Mouse (Mus musculus) heart, embryonic 13.5 days (tissue): Measurements from ENCODE around the gene Neurl4. TPM values are rescaled to one million over a fixed set of nuclear protein-coding genes. Genes with fewer than 3 reads are reported as not detected.
A peak's percentile ranks its signal among the peaks of the same experiment; 100 is the strongest.

Experiments used
- ATAC-seq: fragments of 200-750 bp; cut with Nextera tagmentation; 2 replicates; pipeline ENCODE4 v1.8.0; 2017; ENCODE audit warnings: moderate TSS enrichment; ENCODE audit not compliant: insufficient number of reproducible peaks, low FRiP score, low TSS enrichment; ENCODE audit errors: extremely low read depth
- H3K27ac ChIP-seq: fragments of 300-500 bp; sonication (generic); replicated peaks from 2 replicates; pipeline ENCODE4 v1.5.1; 2015; ENCODE audit warnings: moderate library complexity, mild to moderate bottlenecking, inconsistent platforms
- H3K27me3 ChIP-seq: fragments of 300-500 bp; sonication (generic); replicated peaks from 2 replicates; pipeline ENCODE4 v1.6.1; 2015; ENCODE audit warnings: mild to moderate bottlenecking, inconsistent platforms
- H3K36me3 ChIP-seq: fragments of 300-500 bp; sonication (generic); 2 replicates; pipeline ENCODE4 v1.6.1; 2015; ENCODE audit warnings: mild to moderate bottlenecking, inconsistent platforms
- H3K4me1 ChIP-seq: fragments of 300-500 bp; sonication (generic); 2 replicates; pipeline ENCODE4 v1.6.1; 2015; ENCODE audit warnings: inconsistent platforms
- H3K4me2 ChIP-seq: fragments of 300-500 bp; sonication (generic); 2 replicates; pipeline ENCODE4 v1.6.1; 2015; ENCODE audit warnings: inconsistent platforms, mild to moderate bottlenecking, moderate library complexity
- H3K4me3 ChIP-seq: fragments of 300-500 bp; sonication (generic); 2 replicates; pipeline ENCODE4 v1.5.1; 2015; ENCODE audit warnings: moderate library complexity, mild to moderate bottlenecking, inconsistent platforms
- H3K9ac ChIP-seq: fragments of 300-500 bp; sonication (generic); 2 replicates; pipeline ENCODE4 v1.6.1; 2015; ENCODE audit warnings: inconsistent platforms, mild to moderate bottlenecking, moderate library complexity
- H3K9me3 ChIP-seq: fragments of 300-500 bp; sonication (generic); 2 replicates; pipeline ENCODE4 v1.6.1; 2016; ENCODE audit warnings: inconsistent platforms
- WGBS: fragments of 180-500 bp; shearing (Covaris S2); methylation state at CpG from one replicate; pipeline ENCODE4 v1.1.7; 2015; ENCODE audit warnings: mixed read lengths; 5-methylcytosine and 5-hydroxymethylcytosine counted together
- polyA plus RNA-seq: library from polyadenylated mRNA; unstranded; fragments of >200 nt; fragmentation: Nextera tagmentation; extraction: Ambion mirVana; gene quantifications from 2 replicates; pipeline ENCODE4 v1.2.1, GENCODE M21; 2015

Neurl4 gene
- polyA plus RNA-seq, 1 experiment from 2014 or later: 7.8 TPM

DNA sequence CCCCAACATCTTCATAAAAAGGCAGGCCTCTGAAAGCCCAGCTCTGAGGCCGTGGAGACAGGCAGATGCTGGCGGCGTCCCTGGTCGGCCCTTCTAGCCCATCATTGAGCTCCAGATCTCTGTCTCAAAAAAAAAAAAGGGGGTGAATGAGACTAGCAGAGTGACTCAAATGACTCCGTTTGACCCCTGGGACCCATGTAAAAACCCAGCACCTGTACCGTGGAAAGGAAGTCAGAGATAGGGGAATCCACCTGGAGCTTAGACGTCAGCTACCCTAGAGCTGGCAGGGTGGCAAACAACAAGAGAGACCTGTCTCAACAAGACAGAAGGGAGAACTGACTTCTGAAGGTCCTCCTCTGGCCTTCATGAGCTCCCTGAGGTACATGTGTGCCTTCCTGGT, 29.1 kb upstream of the Neurl4 start:
- H3K27ac ChIP-seq: no peak overlapping the region
- ATAC-seq: no peak
- no peaks in the 10 kb centered on the region for H3K9me3 ChIP-seq
- H3K4me2 ChIP-seq: no peak overlapping the region
- no peaks in the 10 kb centered on the region for H3K27me3 ChIP-seq
- no peaks in the 10 kb centered on the region for H3K36me3 ChIP-seq
- H3K9ac ChIP-seq: no peak overlapping the region
- H3K4me1 ChIP-seq: peaks cover 17% of the 10 kb centered on the region
- 80% methylated on average over 7 of the region's 7 CpGs for WGBS
- H3K4me3 ChIP-seq: no peak overlapping the region

DNA sequence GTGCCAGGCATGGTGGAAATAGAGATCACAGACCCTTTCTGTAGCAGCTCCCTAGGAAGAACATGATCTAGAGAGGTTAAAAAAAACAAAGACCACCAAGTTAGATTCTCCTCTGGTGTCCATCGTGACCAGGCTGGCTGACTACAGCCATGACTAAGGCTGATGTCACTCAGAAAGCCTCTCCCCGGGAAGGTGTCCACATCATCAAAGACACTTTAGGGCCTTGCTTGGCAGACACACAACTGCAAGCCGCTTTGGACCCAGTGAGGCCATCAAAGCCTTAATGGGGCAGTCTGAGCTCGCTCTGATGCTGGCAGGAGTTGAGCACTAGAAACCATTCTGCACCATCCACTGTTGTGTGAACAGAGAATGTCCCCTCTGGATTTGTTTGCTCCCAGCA, 28.4 kb upstream of the Neurl4 start:
- Histone ChIP-seq H3K4me1 (peaks cover 18% of the 10 kb centered on the region), H3K27ac (no peak overlapping the region), H3K36me3 (no peaks in the 10 kb centered on the region), H3K9ac (no peak overlapping the region), H3K27me3 (no peaks in the 10 kb centered on the region), H3K9me3 (no peaks in the 10 kb centered on the region), H3K4me3 (no peak overlapping the region), H3K4me2 (no peak overlapping the region)
- no peak for ATAC-seq
- WGBS: 68% methylated on average over 4 of the region's 4 CpGs

DNA sequence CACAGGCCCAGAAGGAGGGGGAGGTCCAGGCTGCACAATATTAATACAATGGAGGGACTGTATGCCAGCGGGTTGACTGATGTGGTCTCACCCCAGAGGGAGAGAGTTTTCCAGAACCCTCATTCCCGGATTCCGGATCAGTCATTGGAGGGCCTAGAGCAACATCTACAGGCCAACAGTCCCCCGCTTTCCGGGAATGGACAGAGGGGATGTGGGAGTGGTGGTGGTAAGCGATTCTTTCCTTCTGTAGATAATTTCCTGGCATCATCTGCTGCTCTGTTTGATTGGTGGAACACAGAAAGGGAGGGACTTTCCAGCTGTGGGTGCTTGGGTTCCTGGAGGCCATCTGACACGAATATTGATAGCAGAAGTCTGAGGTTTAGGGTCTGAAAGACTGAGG, 24.7 kb upstream of the Neurl4 start:
- H3K36me3 ChIP-seq: no peaks in the 10 kb centered on the region
- peak overlapping the region; percentile 48; the same call in 1 of the 2 replicates for H3K9ac ChIP-seq
- no peaks in the 10 kb centered on the region for H3K27me3 ChIP-seq
- H3K4me3 ChIP-seq: no peak overlapping the region
- no peak overlapping the region for H3K4me2 ChIP-seq
- peaks cover 41% of the 10 kb centered on the region for H3K4me1 ChIP-seq
- ATAC-seq: no peak
- peak overlapping the region; percentile 74 for H3K27ac ChIP-seq
- 40% methylated on average over 7 of the region's 7 CpGs for WGBS
- H3K9me3 ChIP-seq: no peaks in the 10 kb centered on the region

DNA sequence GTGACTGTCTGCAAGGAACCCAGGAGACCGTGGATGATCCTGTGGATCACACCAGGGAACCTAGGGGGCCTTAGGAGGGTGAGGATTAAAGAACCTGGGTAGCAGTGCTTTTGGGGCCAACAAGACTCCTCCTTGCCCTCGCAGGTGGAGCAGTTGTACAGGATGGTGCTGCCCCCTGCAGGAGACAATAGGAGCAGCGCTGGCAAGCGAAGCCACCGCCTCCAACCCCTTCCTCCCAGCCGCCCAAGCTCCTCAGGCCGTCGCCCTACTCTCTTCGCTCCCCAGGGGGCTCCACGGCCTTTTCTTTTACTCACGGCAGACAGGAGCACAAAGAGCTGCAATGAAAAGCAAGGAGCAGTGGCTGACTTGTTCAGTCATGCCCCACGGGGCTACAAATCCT, 24.0 kb upstream of the Neurl4 start:
- H3K9ac ChIP-seq: peak overlapping the region; percentile 68
- WGBS: 3% methylated on average over 12 of the region's 12 CpGs
- peak overlapping the region; percentile 74 for H3K27ac ChIP-seq
- no peaks in the 10 kb centered on the region for H3K27me3 ChIP-seq
- H3K36me3 ChIP-seq: no peaks in the 10 kb centered on the region
- H3K4me3 ChIP-seq: peak overlapping the region; percentile 32
- H3K9me3 ChIP-seq: no peaks in the 10 kb centered on the region
- no peak for ATAC-seq
- H3K4me1 ChIP-seq: peaks cover 48% of the 10 kb centered on the region
- H3K4me2 ChIP-seq: peak overlapping the region; percentile 60

DNA sequence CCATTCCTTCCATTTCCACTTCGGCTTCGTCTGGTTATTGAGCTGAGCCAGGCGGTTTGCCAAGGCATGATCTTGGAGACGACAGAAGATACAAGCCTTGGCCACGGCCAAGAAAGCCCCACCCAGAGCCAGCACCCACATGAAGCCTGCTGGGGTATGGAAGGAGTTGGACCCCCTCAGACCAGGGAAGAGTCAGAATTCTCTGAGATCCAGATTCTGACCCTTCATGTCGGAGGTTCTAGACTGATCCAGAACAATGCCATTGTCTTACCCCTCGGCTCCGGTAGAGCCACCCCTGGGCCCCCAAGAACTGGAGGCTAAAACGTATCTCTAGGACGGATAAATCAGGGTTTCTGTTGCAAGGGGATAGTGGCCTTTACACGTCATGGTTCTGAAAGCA, 23.0 kb upstream of the Neurl4 start, which contains the start of gene Tmem95:
Gene Tmem95 (minus strand): TSS at position 141 of the 400 bp plus-strand sequence.
- Histone ChIP-seq H3K9ac (peak within 1 kb of the TSS; percentile 68), H3K4me1 (peaks cover 53% of the 10 kb centered on the region), H3K4me3 (peak within 1 kb of the TSS; percentile 32), H3K27me3 (no peaks in the 10 kb centered on the region), H3K4me2 (peak within 1 kb of the TSS; percentile 91), H3K27ac (no peak within 1 kb of the TSS), H3K36me3 (no peaks in the 10 kb centered on the region), H3K9me3 (no peaks in the 10 kb centered on the region)
- 80% methylated on average over 11 of the region's 11 CpGs for whole genome bisulfite sequencing
- no peak for ATAC-seq

DNA sequence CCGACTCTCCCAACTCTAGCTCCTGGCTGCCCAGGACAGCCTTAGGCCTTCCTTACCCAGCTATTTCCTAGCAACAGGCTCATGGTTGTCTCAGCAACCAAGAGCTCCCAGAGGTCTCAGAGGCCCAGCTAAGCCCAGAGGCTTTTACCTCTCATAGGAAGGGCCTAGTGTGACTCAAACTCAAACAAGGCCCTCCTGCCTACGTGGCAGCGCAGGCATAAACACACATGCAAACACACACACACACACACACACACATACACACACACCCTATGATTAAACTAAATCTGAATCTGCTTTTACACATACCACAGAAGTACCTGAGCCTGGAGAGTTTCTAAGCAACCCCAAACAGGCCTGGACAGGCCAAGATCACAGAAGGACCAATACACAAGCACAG, 22.5 kb upstream of the Neurl4 start:
- no peak for ATAC-seq
- Histone ChIP-seq H3K36me3 (no peaks in the 10 kb centered on the region), H3K9me3 (no peaks in the 10 kb centered on the region), H3K9ac (0 out of 2 replicates have a peak overlapping the region, but pooled peaks have one; percentile 2), H3K27me3 (no peaks in the 10 kb centered on the region), H3K4me2 (peak overlapping the region; percentile 91), H3K4me3 (no peak overlapping the region), H3K27ac (no peak overlapping the region), H3K4me1 (peaks cover 53% of the 10 kb centered on the region)
- 84% methylated on average over 3 of the region's 3 CpGs for WGBS

DNA sequence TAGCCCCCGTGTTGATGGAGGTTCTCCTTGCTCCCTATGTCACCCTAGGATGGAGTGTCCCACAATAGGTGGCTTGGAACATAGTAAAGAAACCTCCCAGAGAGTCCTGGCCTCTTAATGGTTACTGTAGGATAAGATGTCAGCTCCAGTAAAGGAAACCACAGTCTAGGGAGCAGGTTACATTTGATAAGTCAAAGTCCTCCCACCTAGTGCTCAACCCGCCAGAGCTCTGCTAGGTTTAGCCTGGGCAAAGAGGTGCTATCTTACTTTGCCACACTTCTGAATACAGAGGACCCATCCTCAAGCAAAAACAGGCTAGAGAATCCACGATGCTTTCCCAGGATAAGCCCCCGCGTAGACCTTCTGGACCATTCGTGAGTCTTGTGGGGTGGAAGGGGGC, 21.9 kb upstream of the Neurl4 start:
- peak overlapping the region; percentile 91 for H3K4me2 ChIP-seq
- H3K27ac ChIP-seq: no peak overlapping the region
- H3K36me3 ChIP-seq: no peaks in the 10 kb centered on the region
- H3K27me3 ChIP-seq: no peaks in the 10 kb centered on the region
- H3K9ac ChIP-seq: peak overlapping the region; percentile 84
- ATAC-seq: no peak
- H3K9me3 ChIP-seq: no peaks in the 10 kb centered on the region
- peak overlapping the region; percentile 64 for H3K4me3 ChIP-seq
- H3K4me1 ChIP-seq: peaks cover 57% of the 10 kb centered on the region
- 79% methylated on average over 6 of the region's 6 CpGs for WGBS

DNA sequence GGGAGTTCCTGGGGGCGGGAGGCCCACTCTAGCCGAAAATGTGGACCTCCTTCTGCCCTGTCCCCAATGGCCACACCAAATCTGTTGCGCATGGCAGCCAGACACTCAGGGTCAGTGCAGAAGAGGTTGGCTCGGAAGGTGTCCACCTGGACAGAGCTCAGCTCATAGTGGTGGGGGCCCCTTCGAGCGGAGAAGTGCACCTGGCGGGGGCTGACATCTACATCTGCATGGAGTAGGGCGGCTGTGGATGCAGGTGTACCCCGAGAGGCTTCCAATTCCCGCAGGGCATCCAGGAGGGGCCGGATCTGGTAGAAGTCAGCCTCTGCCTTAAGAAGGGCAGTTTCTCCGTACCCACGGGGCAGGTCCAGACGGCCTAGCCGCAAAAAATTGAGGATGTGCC, 21.2 kb upstream of the Neurl4 start:
- H3K27ac ChIP-seq: no peak overlapping the region
- H3K36me3 ChIP-seq: no peaks in the 10 kb centered on the region
- ATAC-seq: no peak
- H3K4me2 ChIP-seq: peak overlapping the region; percentile 91
- H3K4me1 ChIP-seq: peaks cover 65% of the 10 kb centered on the region
- WGBS: 57% methylated on average over 15 of the region's 15 CpGs
- peak overlapping the region; percentile 84 for H3K9ac ChIP-seq
- peak overlapping the region; percentile 64 for H3K4me3 ChIP-seq
- no peaks in the 10 kb centered on the region for H3K9me3 ChIP-seq
- no peaks in the 10 kb centered on the region for H3K27me3 ChIP-seq

DNA sequence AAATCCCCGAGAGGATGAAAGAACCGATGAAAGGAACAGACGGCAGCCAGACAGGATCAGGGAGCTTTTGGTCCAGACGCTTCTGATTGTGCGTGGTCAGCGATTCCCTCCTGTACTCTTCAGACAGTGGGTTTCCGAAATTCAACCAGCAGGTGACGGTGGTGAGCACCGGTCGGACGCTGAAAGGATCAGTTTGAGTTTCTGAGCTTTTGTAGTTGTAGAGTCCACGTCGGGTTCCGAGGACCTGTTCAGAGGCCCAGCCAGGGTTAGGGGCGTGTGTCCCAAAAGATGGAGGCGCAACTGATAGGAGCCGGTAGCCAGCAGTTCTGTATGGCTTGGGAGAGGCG, 20.4 kb upstream of the Neurl4 start:
- Histone ChIP-seq H3K4me1 (peaks cover 72% of the 10 kb centered on the region), H3K9ac (peak overlapping the region; percentile 84), H3K27ac (peak overlapping the region; percentile 92), H3K4me3 (peak overlapping the region; percentile 64), H3K9me3 (no peaks in the 10 kb centered on the region), H3K27me3 (no peaks in the 10 kb centered on the region), H3K36me3 (no peaks in the 10 kb centered on the region), H3K4me2 (peak overlapping the region; percentile 91)
- WGBS: under 1% methylated on average over 18 of the region's 18 CpGs
- ATAC-seq: peak; percentile 1; the same call in 1 of the 2 replicates

DNA sequence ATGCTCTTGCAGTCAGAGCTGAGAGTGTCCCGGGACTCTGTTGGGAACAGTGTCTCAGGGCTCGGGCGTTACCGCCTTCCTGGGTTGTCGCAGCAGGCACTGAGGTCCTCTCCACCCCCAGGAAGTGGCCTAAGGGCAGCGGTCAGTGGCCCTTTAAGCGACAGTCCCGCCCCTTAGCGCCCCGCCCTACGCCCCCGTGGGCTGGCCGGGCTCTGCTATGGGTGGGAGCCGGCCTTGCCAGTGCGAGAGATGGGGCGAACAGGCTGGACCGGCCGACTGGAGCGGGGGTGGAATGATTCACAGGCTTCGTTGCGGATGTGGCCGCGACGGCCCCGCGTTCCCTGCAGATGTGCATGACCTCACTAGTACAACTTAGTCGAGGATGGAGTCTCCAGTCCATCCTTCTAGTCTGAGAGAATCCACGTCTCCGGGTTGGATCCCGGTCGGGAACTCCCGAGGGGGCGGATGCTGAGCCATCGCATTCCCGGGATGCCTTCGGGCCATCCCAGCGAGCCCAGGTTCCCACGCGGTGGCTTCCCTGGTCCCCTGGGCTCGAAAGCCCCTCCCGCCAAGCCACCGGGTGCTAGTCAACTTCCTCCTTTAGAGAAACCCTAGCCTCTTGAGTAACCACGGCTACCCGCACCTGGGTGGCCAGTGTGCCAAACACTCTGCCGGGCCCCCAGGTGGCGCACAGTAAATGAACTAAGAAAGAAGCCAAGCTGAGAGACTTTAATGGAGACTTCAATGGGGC, 19.8 kb upstream of the Neurl4 start, which contains the start of gene Kctd11:
Gene Kctd11 (minus strand): TSS at position 554 of the 751 bp plus-strand sequence.
- ATAC-seq: peak; percentile 85
- no peaks in the 10 kb centered on the region for H3K36me3 ChIP-seq
- peak within 1 kb of the TSS; percentile 91 for H3K4me2 ChIP-seq
- H3K27ac ChIP-seq: peak within 1 kb of the TSS; percentile 92
- peak within 1 kb of the TSS; percentile 64 for H3K4me3 ChIP-seq
- peaks cover 69% of the 10 kb centered on the region for H3K4me1 ChIP-seq
- peak within 1 kb of the TSS; percentile 84 for H3K9ac ChIP-seq
- WGBS: 0% methylated on average over 46 of the region's 46 CpGs
- no peaks in the 10 kb centered on the region for H3K9me3 ChIP-seq
- H3K27me3 ChIP-seq: no peaks in the 10 kb centered on the region

DNA sequence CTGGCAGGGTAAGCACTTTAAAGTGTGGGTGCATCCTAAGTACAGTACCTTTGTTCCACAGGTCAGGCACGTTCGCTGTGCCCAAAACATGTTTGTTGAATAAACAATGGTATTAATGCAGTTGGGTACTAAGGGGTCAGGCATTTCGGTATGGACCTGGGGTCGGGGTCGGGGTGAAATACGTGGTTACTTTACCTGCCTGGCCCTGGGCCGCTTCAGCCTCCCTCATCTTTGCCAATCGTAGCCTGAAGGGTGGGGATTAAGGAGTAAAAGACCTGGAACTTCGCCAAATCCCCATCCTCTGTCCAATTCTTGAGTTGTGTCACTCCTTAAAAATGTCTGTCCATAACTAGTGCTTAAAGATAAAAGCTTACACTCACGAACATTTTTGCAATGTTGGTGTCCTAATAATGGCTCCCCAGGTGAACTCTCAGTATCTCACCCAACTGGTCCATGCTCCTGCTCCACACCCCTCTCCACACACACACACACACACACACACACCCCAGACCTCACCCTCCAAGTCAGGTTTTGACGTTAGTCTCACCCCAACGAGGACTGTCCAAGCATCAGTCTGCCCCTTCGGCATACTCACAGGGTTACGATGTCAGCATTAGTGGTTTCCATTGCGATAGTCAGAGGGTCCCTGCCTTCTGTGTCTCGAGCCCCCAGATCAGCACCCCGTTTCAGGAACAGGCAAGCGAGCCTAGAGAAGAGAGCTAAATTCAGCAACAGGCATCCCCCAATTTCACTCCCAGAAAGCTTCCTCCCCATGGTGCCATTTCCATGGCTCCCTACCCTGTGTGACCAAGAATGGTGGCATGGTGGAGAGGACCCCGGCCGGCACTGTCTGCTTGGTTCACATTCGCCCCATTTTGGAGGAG, 18.8 kb upstream of the Neurl4 start:
- ATAC-seq: no peak
- Histone ChIP-seq H3K4me3 (peak overlapping the region; percentile 64), H3K27ac (peak overlapping the region; percentile 92), H3K9ac (peak overlapping the region; percentile 84), H3K4me2 (peak overlapping the region; percentile 91), H3K27me3 (no peaks in the 10 kb centered on the region), H3K36me3 (no peaks in the 10 kb centered on the region), H3K4me1 (peaks cover 60% of the 10 kb centered on the region), H3K9me3 (no peaks in the 10 kb centered on the region)
- 57% methylated on average over 21 of the region's 21 CpGs for WGBS
